Comparison of ENCODE assay signal across 9 mouse cellular contexts in the genomic region with DNA sequence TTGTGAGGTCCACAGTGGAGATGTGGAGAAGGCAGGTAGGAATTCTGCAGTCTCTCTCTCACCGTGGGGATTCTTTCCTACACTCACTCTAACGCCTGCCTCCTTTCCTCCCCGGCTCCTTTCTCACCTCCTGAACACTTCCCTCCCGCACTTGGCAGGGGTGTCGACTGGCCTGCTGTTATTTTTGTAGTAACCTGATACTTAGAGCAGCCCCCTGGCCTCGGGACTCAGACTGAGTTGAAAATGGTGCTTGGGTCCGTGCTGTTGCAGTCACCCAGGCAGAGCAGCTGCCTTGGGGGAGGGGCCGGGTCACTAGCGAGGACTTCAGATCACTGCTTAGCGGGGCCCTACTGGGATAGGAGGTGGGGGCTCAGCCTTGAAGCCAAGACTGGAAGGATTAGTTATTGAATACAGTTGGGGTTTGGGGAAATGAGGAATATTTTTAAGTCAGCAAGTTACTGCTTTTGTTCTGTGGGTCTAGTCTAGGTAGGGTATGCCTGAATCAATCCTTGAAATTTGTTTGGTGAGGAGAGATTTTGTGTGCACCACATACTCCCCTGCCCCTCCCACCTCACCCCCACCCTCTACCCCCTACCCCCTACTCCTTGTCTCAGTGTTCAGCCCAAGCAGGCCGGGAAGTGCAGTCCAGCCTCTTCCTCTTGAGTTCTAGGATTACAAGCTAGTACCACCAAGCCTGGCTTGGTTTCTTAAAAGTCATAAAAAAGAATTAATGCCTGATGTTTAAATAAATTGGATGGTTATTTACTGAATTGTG.
DNase-seq lines count a peak whose midpoint lies in the region; ATAC-seq and TF ChIP-seq lines count a peak whose summit lies in the region.
"Had no signal": no experiment of that assay in that cellular context is flagged by ENCODE, and none has a peak within 500 bp of the region (broad histone marks: within the 10 kb centered on the region; RNA-seq: fewer than 3 reads in every experiment).

No protein-coding gene starts in this region.

- peaks cover 46% of the 10 kb centered on the region for H3K4me1 ChIP-seq in kidney, adult 2 months (ENCODE audit: control insufficient read depth, insufficient read depth, low read length)

- H3K27me3 ChIP-seq in kidney, adult 2 months (replicated peaks; ENCODE audit: control insufficient read depth, insufficient read depth, low read length), result no peaks in the 10 kb centered on the region

- WGBS in kidney, adult 2 months, result 15% methylated on average over 11 of the region's 11 CpGs

- H3K36me3 ChIP-seq in kidney, adult 2 months (ENCODE audit: control insufficient read depth, insufficient read depth, low read length), result no peaks in the 10 kb centered on the region

- ATAC-seq in granulocyte monocyte progenitor cell, adult 5-6 weeks (replicated peaks; ENCODE audit: poor library complexity, severe bottlenecking), result no peak

- peak; percentile 51 to 66 for DNase-seq in urinary bladder, postnatal 4 days (ENCODE audit: low spot score in 2 of 2)
- DNase-seq in urinary bladder, adult 18-20 months (ENCODE audit: low spot score in 2 of 2), result no peak
- peak; percentile 49 to 73 for DNase-seq in gastrocnemius, postnatal 4 days (ENCODE audit: low spot score in 2 of 2)
- peak; percentile 76 for DNase-seq in kidney, adult 2 months
- DNase-seq in lung, postnatal 14 days, result peak; percentile 19
- peak; percentile 67 for DNase-seq in testis, postnatal 10 days (ENCODE audit: low spot score)
- no peak for DNase-seq in cerebellum, postnatal 36 days

- H3K4me3 ChIP-seq in kidney, adult 2 months (ENCODE audit: insufficient read depth, low read depth, low read length), result no peak overlapping the region

- H3K27ac ChIP-seq in kidney, adult 2 months (ENCODE audit: insufficient read depth, low read depth, low read length), result peak overlapping the region; percentile 92
- H3K27ac ChIP-seq: macrophage had no signal

- TF ChIP-seq POLR2A in kidney, adult 2 months (IDR thresholded peaks at IDR 0.05; ENCODE audit: low read depth, low read length), result no peak

- TF ChIP-seq CTCF in kidney, adult 2 months (conservative IDR thresholded peaks at IDR 0.05; ENCODE audit: insufficient read depth, insufficient read length, low read depth, low read length), result no peak

Comparison
In these comparisons a context has a peak if more than half of its experiments do, and no peak if none do; other contexts are left out.
1. DNase-seq: peak in urinary bladder, postnatal 4 days (2 of 2), gastrocnemius, postnatal 4 days (2 of 2), kidney, adult 2 months (single experiment), lung, postnatal 14 days (single experiment) and testis, postnatal 10 days (single experiment); none in urinary bladder, adult 18-20 months (0 of 2) and cerebellum, postnatal 36 days (0 of 2).